Mouse (Mus musculus) CD4-positive naive resting alpha-beta T cell, adult 57 days (primary cell): Measurements from ENCODE around the gene Cox6b1. TPM values are rescaled to one million over a fixed set of nuclear protein-coding genes. Genes with fewer than 3 reads are reported as not detected.

Source experiments
- total RNA-seq: library from RNA; stranded (reverse); gene quantifications from one replicate; pipeline ENCODE4 v1.2.4, GENCODE M21; 2023

The Cox6b1 gene
- 196 TPM for total RNA-seq

GRCm38 (mm10) chr7:30625530-30626384, at the start of gene Cox6b1:
TSS of gene Cox6b1 (minus strand) at chr7:30626151.

GRCm38 (mm10) chr7:30671480-30671879, 45.5 kb upstream of the Cox6b1 start, which contains the start of gene Pmis2:
TSS of gene Pmis2 (minus strand) at chr7:30671605.

DNA sequence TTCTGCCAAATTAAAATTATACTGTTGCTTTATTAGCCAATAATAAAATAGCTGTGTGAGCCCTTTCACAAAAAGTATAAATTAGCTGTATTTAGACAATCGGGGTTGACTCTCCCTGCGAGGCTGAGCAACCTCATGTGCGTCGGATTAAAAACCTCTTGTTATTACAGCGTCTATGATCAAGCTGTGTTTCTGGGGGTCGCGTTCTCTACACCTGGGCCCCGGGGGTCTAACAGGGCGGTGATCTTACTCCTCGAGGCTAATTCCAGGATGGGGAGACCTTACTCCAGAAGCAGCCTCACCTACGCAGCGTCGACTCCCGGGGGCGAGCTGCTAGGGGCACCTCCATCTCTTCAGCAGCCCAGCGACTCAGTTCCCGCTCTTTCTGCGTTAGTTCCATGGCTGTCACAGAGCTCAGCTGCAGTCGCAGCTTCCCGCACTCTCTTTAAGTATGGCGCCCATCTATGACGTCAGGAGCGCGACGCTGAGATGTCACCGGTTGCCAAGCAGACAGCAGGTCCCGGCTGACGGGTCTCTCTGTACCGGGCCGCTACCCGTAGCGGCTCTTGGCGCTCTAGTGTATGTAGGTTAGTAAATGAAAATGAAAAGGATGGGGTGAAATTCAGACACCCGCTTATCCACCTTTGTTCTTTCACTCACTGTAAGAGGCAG, 38.7 kb upstream of the Cox6b1 start, which contains the start of gene Haus5:
TSS of gene Haus5 (minus strand) at position 466 of the 672 bp plus-strand sequence.

DNA sequence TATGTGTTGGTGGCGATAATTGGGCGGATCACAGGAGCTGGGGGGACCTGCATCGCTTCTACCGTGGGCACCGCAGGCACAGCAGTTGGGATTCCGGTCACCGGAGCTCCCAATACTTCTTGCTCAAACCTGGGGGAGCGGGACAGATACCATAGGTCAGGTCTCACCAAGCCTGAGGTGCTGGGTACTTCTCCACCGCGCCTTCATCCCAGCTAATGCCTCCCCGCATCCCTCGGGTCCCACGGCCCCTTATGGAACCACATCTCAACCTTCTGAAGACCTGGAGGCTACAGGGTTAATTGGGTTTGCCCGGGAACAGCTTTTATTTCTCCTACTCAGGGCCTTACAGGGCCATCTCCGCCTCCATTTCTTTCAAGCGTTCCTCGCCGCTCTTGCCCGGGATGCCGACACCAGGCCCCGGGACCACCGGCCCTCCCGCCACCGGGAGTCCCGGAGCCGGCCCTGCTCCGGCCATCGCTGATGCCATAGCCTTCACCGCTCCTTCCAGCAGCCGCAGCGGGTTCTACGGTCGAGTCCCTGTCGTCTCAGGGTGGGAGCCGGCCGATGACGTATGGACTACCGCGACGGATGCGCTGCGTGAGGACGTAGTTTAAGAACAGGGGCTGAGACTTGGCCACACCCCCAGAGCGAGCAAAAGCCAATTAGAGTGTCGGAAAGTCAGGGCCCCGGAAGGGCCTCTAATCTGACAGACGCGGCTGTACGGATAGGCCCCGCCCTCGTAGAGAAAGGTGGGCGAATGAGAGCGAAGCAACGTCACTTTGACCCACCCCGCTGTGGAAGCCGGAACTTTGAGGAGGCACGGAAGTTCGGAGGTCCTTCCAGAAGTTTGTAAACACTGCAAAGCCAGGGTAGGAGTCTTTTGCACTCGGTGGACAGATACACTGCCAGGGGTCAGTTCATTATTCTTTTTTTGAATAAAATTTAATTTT, 23.9 kb upstream of the Cox6b1 start, which contains the start of gene Rbm42:
TSS of gene Rbm42 (minus strand) at position 727 of the 950 bp plus-strand sequence.

GRCm38 (mm10) chr7:30635752-30636151, 9.8 kb upstream of the Cox6b1 start, which contains the start of gene Etv2:
TSS of gene Etv2 (minus strand) at chr7:30635852.

GRCm38 (mm10) chr7:30612654-30613402, 13.1 kb downstream of the Cox6b1 start, which contains the start of gene Upk1a:
TSS of gene Upk1a (minus strand) at chr7:30612847.

DNA sequence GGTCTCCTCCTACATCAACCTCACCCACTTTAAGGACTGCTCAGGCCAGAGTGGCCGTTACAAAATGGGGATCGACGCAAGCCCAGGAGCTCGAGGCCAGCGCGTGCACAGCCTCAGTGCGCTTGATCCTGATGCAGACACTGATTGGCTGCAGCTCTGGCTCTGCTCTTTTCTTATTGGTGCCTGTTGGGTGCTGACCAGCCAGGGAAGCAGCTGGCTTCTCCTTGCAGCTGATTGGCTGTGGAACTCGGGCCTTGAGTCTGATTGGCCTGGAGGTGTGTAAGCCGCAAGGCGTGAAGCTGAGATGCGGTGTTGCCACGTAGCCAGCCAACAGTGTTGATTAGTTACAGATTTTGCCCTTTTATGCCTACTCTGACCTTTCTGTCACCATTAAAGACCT, 27.2 kb downstream of the Cox6b1 start, which contains the start of gene Zbtb32:
TSS of gene Zbtb32 (minus strand) at position 124 of the 400 bp plus-strand sequence.

GRCm38 (mm10) chr7:30588676-30589434, 37.1 kb downstream of the Cox6b1 start, which contains the start of gene Kmt2b:
TSS of gene Kmt2b (minus strand) at chr7:30588726.

Other genes with a start within 250 kb of the Cox6b1 start
- 23.3 TPM for gene Tyrobp, start 212.4 kb downstream of the Cox6b1 start, total RNA-seq
- 153 TPM for gene Hcst, start 206.3 kb downstream of the Cox6b1 start, total RNA-seq
- gene Nfkbid, start 204.4 kb downstream of the Cox6b1 start, total RNA-seq = 70.8 TPM
- 2.9 TPM for gene Aplp1, start 180.6 kb downstream of the Cox6b1 start, total RNA-seq
- not detected for gene Kirrel2, start 168.5 kb downstream of the Cox6b1 start, total RNA-seq
- gene Nphs1, start 167.8 kb downstream of the Cox6b1 start, total RNA-seq = not detected
- not detected for gene Prodh2, start 132.5 kb downstream of the Cox6b1 start, total RNA-seq
- gene Arhgap33, start 91.1 kb downstream of the Cox6b1 start, total RNA-seq = 4.6 TPM
- gene Hspb6, start 74.0 kb downstream of the Cox6b1 start, total RNA-seq = 3.4 TPM
- gene Proser3, start 73.9 kb downstream of the Cox6b1 start, total RNA-seq = 13.1 TPM
- gene Lin37, start 66.3 kb downstream of the Cox6b1 start, total RNA-seq = 46.5 TPM
- gene U2af1l4, start 62.9 kb downstream of the Cox6b1 start, total RNA-seq = 83.1 TPM
- 23.5 TPM for gene Gm49396, start 62.8 kb downstream of the Cox6b1 start, total RNA-seq
- gene Psenen, start 62.5 kb downstream of the Cox6b1 start, total RNA-seq = 116 TPM
- 54.7 TPM for gene Igflr1, start 60.7 kb downstream of the Cox6b1 start, total RNA-seq
- gene Kmt2b, start 37.4 kb downstream of the Cox6b1 start, total RNA-seq = 115 TPM
- 0.59 TPM for gene Zbtb32, start 27.2 kb downstream of the Cox6b1 start, total RNA-seq
- gene Upk1a, start 13.3 kb downstream of the Cox6b1 start, total RNA-seq = 0.68 TPM
- gene Etv2, start 9.7 kb upstream of the Cox6b1 start, total RNA-seq = not detected
- gene Rbm42, start 24.2 kb upstream of the Cox6b1 start, total RNA-seq = 105 TPM
- 22.8 TPM for gene Haus5, start 38.8 kb upstream of the Cox6b1 start, total RNA-seq
- gene Pmis2, start 45.5 kb upstream of the Cox6b1 start, total RNA-seq = not detected
- not detected for gene 2200002J24Rik, start 72.8 kb upstream of the Cox6b1 start, total RNA-seq
- gene Atp4a, start 86.1 kb upstream of the Cox6b1 start, total RNA-seq = not detected
- 41.1 TPM for gene Tmem147, start 103.4 kb upstream of the Cox6b1 start, total RNA-seq
- gene Gapdhs, start 117.5 kb upstream of the Cox6b1 start, total RNA-seq = not detected
- gene Sbsn, start 125.3 kb upstream of the Cox6b1 start, total RNA-seq = 4.5 TPM
- not detected for gene Dmkn, start 137.6 kb upstream of the Cox6b1 start, total RNA-seq
- not detected for gene Krtdap, start 161.7 kb upstream of the Cox6b1 start, total RNA-seq
- 0.86 TPM for gene Ffar2, start 197.6 kb upstream of the Cox6b1 start, total RNA-seq
- gene Ffar3, start 230.0 kb upstream of the Cox6b1 start, total RNA-seq = not detected
- gene Ffar1, start 235.4 kb upstream of the Cox6b1 start, total RNA-seq = 0.30 TPM